Mouse (Mus musculus) stomach, embryonic 16.5 days (tissue): ENCODE measurements around the gene St3gal4. TPM values are rescaled to one million over a fixed set of nuclear protein-coding genes. Genes with fewer than 3 reads are reported as not detected.

Source experiments
- ATAC-seq: fragments of 200-750 bp; cut with Nextera tagmentation; 2 replicates; pipeline ENCODE4 v1.8.0; 2017; ENCODE audit warnings: moderate number of reproducible peaks, moderate TSS enrichment; ENCODE audit not compliant: insufficient read depth, low FRiP score
- H3K27ac ChIP-seq: fragments of 300-500 bp; sonication (generic); 2 replicates; pipeline ENCODE4 v1.5.1; 2014; ENCODE audit warnings: low read length
- H3K27me3 ChIP-seq: fragments of 300-500 bp; sonication (generic); 2 replicates; pipeline ENCODE4 v1.6.1; 2014; ENCODE audit warnings: low read length, control low read depth, mixed read lengths; ENCODE audit not compliant: control insufficient read depth, insufficient read depth
- H3K36me3 ChIP-seq: fragments of 300-500 bp; sonication (generic); 2 replicates; pipeline ENCODE4 v1.6.1; 2014; ENCODE audit warnings: low read length; ENCODE audit not compliant: control insufficient read depth, insufficient read depth
- H3K4me1 ChIP-seq: fragments of 300-500 bp; sonication (generic); 2 replicates; pipeline ENCODE4 v1.6.1; 2014; ENCODE audit warnings: low read length, control low read depth, mixed read lengths; ENCODE audit not compliant: control insufficient read depth, insufficient read depth
- H3K4me2 ChIP-seq: fragments of 300-500 bp; sonication (generic); 2 replicates; pipeline ENCODE4 v1.6.1; 2014; ENCODE audit warnings: low read depth, low read length, mixed read lengths
- H3K4me3 ChIP-seq: fragments of 300-500 bp; sonication (generic); replicated peaks from 2 replicates; pipeline ENCODE4 v1.5.1; 2014; ENCODE audit warnings: mild to moderate bottlenecking, low read length
- H3K9ac ChIP-seq: fragments of 300-500 bp; sonication (generic); 2 replicates; pipeline ENCODE4 v1.6.1; 2014; ENCODE audit warnings: low read length
- H3K9me3 ChIP-seq: fragments of 300-500 bp; sonication (generic); replicated peaks from 2 replicates; pipeline ENCODE4 v1.6.1; 2016; ENCODE audit warnings: low read length, control low read depth; ENCODE audit not compliant: control insufficient read depth
- WGBS: fragments of 180-500 bp; shearing (Covaris S2); extraction: QIAGEN DNeasy Blood & Tissue Kit; methylation state at CpG from one replicate; pipeline ENCODE4 v1.1.7; 2014; 5-methylcytosine and 5-hydroxymethylcytosine counted together
- polyA plus RNA-seq: library from polyadenylated mRNA; unstranded; fragments of >200 nt; fragmentation: Nextera tagmentation; extraction: Ambion mirVana; gene quantifications from 2 replicates; pipeline ENCODE4 v1.2.1, GENCODE M21; 2015

The St3gal4 gene
- polyA plus RNA-seq, 1 experiment from 2014 or later, result 53.1 TPM

DNA sequence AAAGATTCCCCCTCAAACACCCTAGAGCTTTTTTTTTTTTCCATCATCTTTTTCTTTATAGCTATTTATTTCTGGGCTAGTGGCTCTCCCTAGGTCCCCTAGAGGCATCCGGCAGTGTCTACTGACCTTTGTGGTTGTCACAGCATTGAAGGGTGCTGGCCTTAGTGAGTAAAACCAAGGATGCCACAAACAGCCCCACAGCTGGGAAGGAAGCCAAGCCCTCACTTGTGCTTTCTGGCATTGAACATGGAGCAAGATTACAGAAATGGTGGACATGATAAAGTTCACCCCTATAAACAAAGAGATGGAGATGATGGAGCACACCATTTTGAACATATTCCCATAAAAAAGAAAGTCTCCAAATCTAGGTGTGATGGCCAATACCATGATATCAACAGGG lies 97.3 kb downstream of the St3gal4 start:
- no peak overlapping the region for H3K4me3 ChIP-seq
- no peak overlapping the region for H3K27ac ChIP-seq
- H3K27me3 ChIP-seq, result peaks cover 15% of the 10 kb centered on the region; the same call in 1 of the 2 replicates
- H3K9me3 ChIP-seq, result no peaks in the 10 kb centered on the region
- no peak for ATAC-seq
- H3K4me1 ChIP-seq, result peaks cover 9% of the 10 kb centered on the region
- no peak overlapping the region for H3K4me2 ChIP-seq
- 90% methylated on average over 1 of the region's 1 CpGs for WGBS
- H3K9ac ChIP-seq, result no peak overlapping the region
- no peaks in the 10 kb centered on the region for H3K36me3 ChIP-seq

- 55% methylated on average over 11 of the region's 11 CpGs for WGBS
- Histone ChIP-seq H3K36me3 (no peaks in the 10 kb centered on the region), H3K9me3 (no peaks in the 10 kb centered on the region), H3K27me3 (peaks cover 12% of the 10 kb centered on the region; the same call in 1 of the 2 replicates), H3K4me2 (no peak overlapping the region), H3K4me1 (peaks cover 9% of the 10 kb centered on the region), H3K4me3 (no peak overlapping the region), H3K27ac (no peak overlapping the region), H3K9ac (no peak overlapping the region)
- no peak for ATAC-seq
Measured at GRCm38 (mm10) chr9:35020015-35020653, 98.9 kb downstream of the St3gal4 start.

GRCm38 (mm10) chr9:35019372-35019771 lies 99.7 kb downstream of the St3gal4 start:
- ATAC-seq, result 0 out of 2 replicates have a peak, but pooled peaks have one; percentile 35
- no peak overlapping the region for H3K27ac ChIP-seq
- H3K9ac ChIP-seq, result no peak overlapping the region
- WGBS, result 10% methylated on average over 3 of the region's 3 CpGs
- no peak overlapping the region for H3K4me2 ChIP-seq
- H3K9me3 ChIP-seq, result no peaks in the 10 kb centered on the region
- H3K4me3 ChIP-seq, result no peak overlapping the region
- H3K4me1 ChIP-seq, result peaks cover 6% of the 10 kb centered on the region; the same call in 1 of the 2 replicates
- no peaks in the 10 kb centered on the region for H3K36me3 ChIP-seq
- H3K27me3 ChIP-seq, result peaks cover 8% of the 10 kb centered on the region; the same call in 1 of the 2 replicates

DNA sequence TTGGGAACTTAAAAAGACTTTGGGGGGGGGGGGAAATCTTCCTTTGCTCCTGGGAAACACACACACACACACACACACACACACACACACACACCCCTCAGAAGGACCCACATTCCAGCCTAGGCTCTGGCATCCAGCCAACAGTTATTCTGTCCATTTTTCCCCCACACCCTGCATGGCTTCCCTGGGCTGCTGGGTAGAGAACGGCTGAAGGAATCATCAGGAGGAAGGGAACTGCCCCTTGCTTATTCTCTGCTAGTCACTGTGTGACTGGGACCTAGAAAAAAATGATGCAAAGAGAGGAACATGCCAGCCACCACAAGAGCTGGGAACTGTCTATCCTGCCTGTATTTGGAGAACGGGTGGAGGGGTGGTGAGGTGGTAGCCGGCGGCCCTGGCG lies 101.0 kb downstream of the St3gal4 start:
- no peak overlapping the region for H3K27ac ChIP-seq
- no peaks in the 10 kb centered on the region; the same call in 1 of the 2 replicates for H3K27me3 ChIP-seq
- H3K36me3 ChIP-seq, result no peaks in the 10 kb centered on the region
- H3K4me1 ChIP-seq, result peaks cover 6% of the 10 kb centered on the region; the same call in 1 of the 2 replicates
- no peak overlapping the region for H3K9ac ChIP-seq
- ATAC-seq, result peak; percentile 61; the same call in 1 of the 2 replicates
- no peak overlapping the region for H3K4me3 ChIP-seq
- 0 out of 2 replicates have a peak overlapping the region, but pooled peaks have one; percentile 9 for H3K4me2 ChIP-seq
- no peaks in the 10 kb centered on the region for H3K9me3 ChIP-seq
- WGBS, result 19% methylated on average over 5 of the region's 5 CpGs

DNA sequence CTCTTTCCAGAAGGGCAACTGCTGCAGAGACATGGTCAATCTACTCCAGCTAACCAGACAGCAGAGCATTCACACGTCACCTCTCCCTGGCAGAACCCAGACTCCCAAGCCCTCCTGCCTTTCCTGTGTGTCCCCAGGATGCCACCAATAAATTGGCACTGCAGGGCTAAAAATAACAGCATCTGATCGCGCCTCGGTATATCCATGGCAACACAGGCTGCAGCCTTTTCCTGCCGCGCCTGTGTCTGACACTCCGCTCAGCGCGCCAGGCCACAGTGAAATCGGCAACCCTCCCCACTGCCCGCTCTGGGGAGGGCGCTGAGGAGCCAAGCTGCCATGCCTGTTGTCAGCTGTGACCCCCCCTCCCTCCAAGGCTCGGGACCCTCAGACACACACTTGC lies 101.5 kb downstream of the St3gal4 start:
- Histone ChIP-seq H3K27ac (no peak overlapping the region), H3K4me3 (no peak overlapping the region), H3K36me3 (no peaks in the 10 kb centered on the region), H3K4me1 (peaks cover 6% of the 10 kb centered on the region; the same call in 1 of the 2 replicates), H3K9me3 (no peaks in the 10 kb centered on the region), H3K9ac (no peak overlapping the region), H3K4me2 (0 out of 2 replicates have a peak overlapping the region, but pooled peaks have one; percentile 9), H3K27me3 (no peaks in the 10 kb centered on the region; the same call in 1 of the 2 replicates)
- ATAC-seq, result no peak
- WGBS, result 14% methylated on average over 13 of the region's 13 CpGs

- H3K9me3 ChIP-seq, result no peaks in the 10 kb centered on the region
- ATAC-seq, result no peak
- peaks cover 6% of the 10 kb centered on the region; the same call in 1 of the 2 replicates for H3K4me1 ChIP-seq
- H3K36me3 ChIP-seq, result no peaks in the 10 kb centered on the region
- no peaks in the 10 kb centered on the region; the same call in 1 of the 2 replicates for H3K27me3 ChIP-seq
- no peak overlapping the region for H3K4me2 ChIP-seq
- no peak overlapping the region for H3K4me3 ChIP-seq
- no peak overlapping the region for H3K27ac ChIP-seq
- no peak overlapping the region for H3K9ac ChIP-seq
- WGBS, result 58% methylated on average over 4 of the region's 4 CpGs
Measured at GRCm38 (mm10) chr9:35016762-35017161, 102.3 kb downstream of the St3gal4 start.

GRCm38 (mm10) chr9:35007697-35008341 lies 111.2 kb downstream of the St3gal4 start:
- Histone ChIP-seq H3K9ac (no peak overlapping the region), H3K4me2 (no peak overlapping the region), H3K9me3 (no peaks in the 10 kb centered on the region), H3K4me1 (no peaks in the 10 kb centered on the region; the same call in 1 of the 2 replicates), H3K36me3 (no peaks in the 10 kb centered on the region), H3K27ac (no peak overlapping the region), H3K27me3 (no peaks in the 10 kb centered on the region), H3K4me3 (no peak overlapping the region)
- ATAC-seq, result no peak
- 65% methylated on average over 14 of the region's 14 CpGs for WGBS

GRCm38 (mm10) chr9:35004113-35004512 lies 115.0 kb downstream of the St3gal4 start:
- 0 out of 2 replicates have a peak, but pooled peaks have one; percentile 26 for ATAC-seq
- no peaks in the 10 kb centered on the region; the same call in 1 of the 2 replicates for H3K4me1 ChIP-seq
- 53% methylated on average over 4 of the region's 4 CpGs for WGBS
- no peak overlapping the region for H3K9ac ChIP-seq
- H3K9me3 ChIP-seq, result no peaks in the 10 kb centered on the region
- H3K4me2 ChIP-seq, result no peak overlapping the region
- no peak overlapping the region for H3K27ac ChIP-seq
- no peaks in the 10 kb centered on the region for H3K27me3 ChIP-seq
- no peaks in the 10 kb centered on the region for H3K36me3 ChIP-seq
- no peak overlapping the region for H3K4me3 ChIP-seq
